Mouse (Mus musculus): ENCODE measurements around the gene C1ql4. TPM values are rescaled to one million over a fixed set of nuclear protein-coding genes. Genes with fewer than 3 reads are reported as not detected.
A peak's percentile ranks its signal among the peaks of the same experiment; 100 is the strongest.
"Not testable (repeated sequence)": the region's sequence is repeated elsewhere in the genome, so short reads cannot be mapped to it uniquely, and the experiment has no call there.

The C1ql4 gene
- polyA plus RNA-seq, 1 experiment from 2014 or later: 0.15 TPM

GRCm38 (mm10) chr15:99049473-99050253, 38.0 kb downstream of the C1ql4 start:
- 34% methylated on average over 13 of the region's 13 CpGs for WGBS
- peak; percentile 65 for DNase-seq (ENCODE audit: low spot score)

GRCm38 (mm10) chr15:99045734-99046133, 41.9 kb downstream of the C1ql4 start:
- H3K4me1 ChIP-seq, H3K27ac ChIP-seq: not testable (repeated sequence)
- WGBS: 91% methylated on average over 6 of the region's 6 CpGs

More at GRCm38 (mm10) chr15:99049473-99050253, 38.0 kb downstream of the C1ql4 start:
- Histone ChIP-seq H3K27me3 (ENCODE audit: low read depth, poor library complexity, severe bottlenecking) (peaks cover 64% of the 10 kb centered on the region), H3K36me3 (no peaks in the 10 kb centered on the region), H3K4me3 (no peak overlapping the region), H3K4me1 (peaks cover 23% of the 10 kb centered on the region), H3K27ac (no peak overlapping the region), H3K9me3 (replicated peaks) (no peaks in the 10 kb centered on the region)

DNA sequence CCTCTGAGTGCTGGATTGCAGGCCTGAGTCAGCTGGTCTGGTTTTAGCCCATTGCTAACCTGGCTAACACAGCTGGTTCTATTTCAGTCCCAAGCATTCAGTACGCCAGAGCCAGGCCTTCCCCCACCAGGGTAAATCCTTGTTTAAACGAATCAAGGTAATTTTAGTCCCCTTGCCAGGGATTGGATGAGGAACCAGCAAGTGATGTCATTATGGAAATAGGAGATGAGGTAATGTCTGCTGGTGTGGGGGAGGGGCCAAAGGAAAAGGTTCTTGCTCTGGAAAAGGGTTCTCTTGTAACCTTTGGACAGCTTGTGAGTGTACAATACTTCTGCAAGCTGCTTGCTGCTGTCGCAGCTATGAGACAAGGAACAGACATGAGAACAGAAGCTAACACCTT, 42.8 kb downstream of the C1ql4 start:
- Histone ChIP-seq H3K36me3 (no peaks in the 10 kb centered on the region), H3K27ac (no peak overlapping the region), H3K27me3 (ENCODE audit: low read depth, poor library complexity, severe bottlenecking) (peaks cover 28% of the 10 kb centered on the region), H3K9me3 (replicated peaks) (no peaks in the 10 kb centered on the region), H3K4me1 (peaks cover 8% of the 10 kb centered on the region; the same call in 1 of the 2 replicates), H3K4me3 (no peak overlapping the region)
- 62% methylated on average over 3 of the region's 3 CpGs for WGBS
- no peak for DNase-seq (ENCODE audit: low spot score)

More at GRCm38 (mm10) chr15:99045734-99046133, 41.9 kb downstream of the C1ql4 start:
- H3K9me3 ChIP-seq (replicated peaks); DNase-seq (ENCODE audit: low spot score); H3K36me3 ChIP-seq; H3K4me3 ChIP-seq: not testable (repeated sequence)
- H3K27me3 ChIP-seq (ENCODE audit: low read depth, poor library complexity, severe bottlenecking): peaks cover 37% of the 10 kb centered on the region

- Histone ChIP-seq H3K27ac (no peak overlapping the region), H3K4me3 (no peak overlapping the region), H3K9me3 (replicated peaks) (no peaks in the 10 kb centered on the region), H3K4me1 (peaks cover 8% of the 10 kb centered on the region; the same call in 1 of the 2 replicates), H3K27me3 (ENCODE audit: low read depth, poor library complexity, severe bottlenecking) (peaks cover 16% of the 10 kb centered on the region; the same call in 1 of the 2 replicates), H3K36me3 (peaks cover 12% of the 10 kb centered on the region)
- 85% methylated on average over 5 of the region's 5 CpGs for WGBS
- DNase-seq (ENCODE audit: low spot score): no peak
These were observed 45.3 kb downstream of the C1ql4 start for GRCm38 (mm10) chr15:99042334-99042733.

DNA sequence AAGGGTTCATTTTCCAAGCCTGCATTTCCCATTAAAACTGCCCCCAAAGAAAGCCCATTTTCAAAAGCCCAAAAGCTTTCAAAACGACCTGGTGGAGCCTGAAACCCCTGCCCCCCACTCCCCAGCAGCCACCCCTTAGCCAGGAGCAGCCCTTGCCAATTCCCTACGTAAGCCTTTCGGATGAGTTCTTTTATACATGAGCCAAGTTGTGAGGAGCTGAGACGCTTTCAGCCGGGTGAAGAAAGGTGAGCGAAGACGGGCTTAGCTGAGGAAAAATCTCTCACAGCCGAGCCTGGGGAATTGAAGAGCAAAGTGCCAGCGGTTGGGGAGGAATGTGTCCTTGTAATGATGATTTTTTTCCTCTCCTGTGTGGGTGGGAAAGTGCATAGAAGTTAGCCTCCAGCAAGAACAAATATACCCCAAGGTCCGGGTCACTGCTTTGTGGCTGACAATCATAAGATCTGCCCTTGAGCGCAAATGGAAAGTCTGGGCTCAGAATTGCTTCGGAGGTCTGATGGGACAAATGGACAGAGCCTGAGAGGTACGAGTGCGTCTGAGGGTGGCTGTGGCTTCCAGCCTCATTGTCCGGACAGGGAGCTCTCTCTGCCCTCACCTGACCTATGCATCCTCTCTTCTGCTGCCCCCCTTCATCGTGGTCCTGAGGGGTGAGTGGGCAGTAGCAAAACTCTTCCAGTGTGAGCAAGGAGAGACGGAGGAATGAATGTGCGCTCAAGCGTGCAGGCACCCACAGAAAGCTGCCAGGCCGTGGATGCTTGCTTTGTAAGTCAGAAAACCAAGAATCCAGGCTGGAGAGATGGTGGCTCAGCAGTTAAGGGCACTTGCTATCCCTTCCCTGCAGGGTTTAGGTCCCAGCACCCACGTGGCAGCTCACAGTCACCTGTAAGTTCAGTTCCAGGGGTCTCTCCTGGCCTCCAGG, 46.4 kb downstream of the C1ql4 start:
- H3K9me3 ChIP-seq (replicated peaks): no peaks in the 10 kb centered on the region
- peaks cover 11% of the 10 kb centered on the region; the same call in 1 of the 2 replicates for H3K27me3 ChIP-seq (ENCODE audit: low read depth, poor library complexity, severe bottlenecking)
- DNase-seq (ENCODE audit: low spot score): no peak
- 72% methylated on average over 21 of the region's 21 CpGs for WGBS
- H3K27ac ChIP-seq: no peak overlapping the region
- H3K4me3 ChIP-seq: no peak overlapping the region
- peaks cover 20% of the 10 kb centered on the region for H3K36me3 ChIP-seq
- H3K4me1 ChIP-seq: peaks cover 8% of the 10 kb centered on the region; the same call in 1 of the 2 replicates

DNA sequence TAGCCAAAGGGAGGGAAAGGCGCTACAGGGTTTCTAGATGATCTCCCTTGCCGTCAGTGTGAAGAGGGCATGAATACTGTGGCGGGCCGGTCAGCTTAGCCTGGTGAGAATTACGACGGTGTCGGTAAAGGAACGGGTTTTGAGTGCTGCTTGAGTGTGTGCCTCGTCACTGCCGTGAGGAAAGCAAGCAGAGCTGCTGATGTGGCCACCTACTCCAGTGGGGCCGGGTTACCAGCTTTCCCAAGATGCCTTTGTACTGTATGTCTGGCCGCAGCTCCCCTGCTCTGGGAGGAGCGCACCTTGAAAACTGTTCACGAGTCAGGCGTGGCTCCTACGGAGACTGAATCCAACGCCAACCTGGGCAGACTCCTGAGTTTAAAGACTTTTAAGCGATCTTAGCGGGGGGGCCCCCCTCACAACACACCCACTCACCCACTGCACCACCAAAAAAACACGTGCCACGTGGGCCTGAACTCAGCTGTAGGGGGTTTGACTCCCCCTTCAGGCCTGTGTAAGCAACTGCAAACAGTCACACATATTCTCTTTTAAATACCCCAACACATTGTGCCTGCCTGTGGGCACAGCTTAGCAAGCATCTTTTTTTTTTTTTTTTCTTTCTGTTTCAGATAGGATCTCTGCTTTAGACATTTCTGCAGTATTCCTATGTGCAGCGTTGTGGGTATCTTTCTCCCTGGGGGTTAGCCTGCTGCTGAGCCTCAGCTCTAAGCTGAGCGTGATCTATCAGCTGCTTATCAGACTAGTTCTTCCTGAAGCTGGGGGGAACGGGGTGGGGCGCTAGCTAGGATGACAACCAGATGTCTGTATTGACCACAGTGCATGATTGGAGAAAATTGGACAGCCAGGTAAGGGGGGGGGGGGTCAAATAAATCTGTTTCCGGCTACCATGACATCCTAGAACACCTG, 47.4 kb downstream of the C1ql4 start:
- no peak overlapping the region for H3K27ac ChIP-seq

GRCm38 (mm10) chr15:99039306-99039705, 48.3 kb downstream of the C1ql4 start:
- DNase-seq (ENCODE audit: low spot score): no peak
- Histone ChIP-seq H3K27ac (no peak overlapping the region), H3K4me3 (no peak overlapping the region), H3K27me3 (ENCODE audit: low read depth, poor library complexity, severe bottlenecking) (peaks cover 11% of the 10 kb centered on the region; the same call in 1 of the 2 replicates), H3K9me3 (replicated peaks) (no peaks in the 10 kb centered on the region), H3K4me1 (0 out of 2 replicates have a peak, but pooled peaks cover 2% of the 10 kb centered on the region), H3K36me3 (peaks cover 38% of the 10 kb centered on the region)
- 90% methylated on average over 4 of the region's 4 CpGs for WGBS

More for the DNA sequence above, 47.4 kb downstream of the C1ql4 start:
- DNase-seq (ENCODE audit: low spot score): no peak
- H3K4me3 ChIP-seq: no peak overlapping the region
- WGBS: 70% methylated on average over 26 of the region's 26 CpGs
- peaks cover 11% of the 10 kb centered on the region; the same call in 1 of the 2 replicates for H3K27me3 ChIP-seq (ENCODE audit: low read depth, poor library complexity, severe bottlenecking)
- H3K4me1 ChIP-seq: peaks cover 8% of the 10 kb centered on the region; the same call in 1 of the 2 replicates
- peaks cover 29% of the 10 kb centered on the region for H3K36me3 ChIP-seq
- no peaks in the 10 kb centered on the region for H3K9me3 ChIP-seq (replicated peaks)

- Histone ChIP-seq H3K27me3 (ENCODE audit: low read depth, poor library complexity, severe bottlenecking) (peaks cover 11% of the 10 kb centered on the region; the same call in 1 of the 2 replicates), H3K4me3 (no peak overlapping the region), H3K27ac (no peak overlapping the region), H3K9me3 (replicated peaks) (no peaks in the 10 kb centered on the region), H3K36me3 (peaks cover 40% of the 10 kb centered on the region), H3K4me1 (0 out of 2 replicates have a peak, but pooled peaks cover 2% of the 10 kb centered on the region)
- no peak for DNase-seq (ENCODE audit: low spot score)
- 91% methylated on average over 5 of the region's 5 CpGs for WGBS
These were observed 48.8 kb downstream of the C1ql4 start for GRCm38 (mm10) chr15:99038797-99039196.

- 85% methylated on average over 1 of the region's 1 CpGs for WGBS
- Histone ChIP-seq H3K4me3 (no peak overlapping the region), H3K27ac (no peak overlapping the region), H3K27me3 (ENCODE audit: low read depth, poor library complexity, severe bottlenecking) (peaks cover 11% of the 10 kb centered on the region; the same call in 1 of the 2 replicates), H3K4me1 (peaks cover 4% of the 10 kb centered on the region; the same call in 1 of the 2 replicates), H3K36me3 (peaks cover 47% of the 10 kb centered on the region), H3K9me3 (replicated peaks) (no peaks in the 10 kb centered on the region)
- no peak for DNase-seq (ENCODE audit: low spot score)
These were observed 49.6 kb downstream of the C1ql4 start for GRCm38 (mm10) chr15:99038025-99038424.

- H3K4me1 ChIP-seq: peaks cover 19% of the 10 kb centered on the region
- 95% methylated on average over 8 of the region's 8 CpGs for WGBS
- no peaks in the 10 kb centered on the region for H3K27me3 ChIP-seq (ENCODE audit: low read depth, poor library complexity, severe bottlenecking)
- no peak overlapping the region for H3K27ac ChIP-seq
- H3K4me3 ChIP-seq: no peak overlapping the region
- DNase-seq (ENCODE audit: low spot score): no peak
- H3K36me3 ChIP-seq: peaks cover 51% of the 10 kb centered on the region
- no peaks in the 10 kb centered on the region for H3K9me3 ChIP-seq (replicated peaks)
These were observed 51.2 kb downstream of the C1ql4 start for GRCm38 (mm10) chr15:99036249-99036905.

DNA sequence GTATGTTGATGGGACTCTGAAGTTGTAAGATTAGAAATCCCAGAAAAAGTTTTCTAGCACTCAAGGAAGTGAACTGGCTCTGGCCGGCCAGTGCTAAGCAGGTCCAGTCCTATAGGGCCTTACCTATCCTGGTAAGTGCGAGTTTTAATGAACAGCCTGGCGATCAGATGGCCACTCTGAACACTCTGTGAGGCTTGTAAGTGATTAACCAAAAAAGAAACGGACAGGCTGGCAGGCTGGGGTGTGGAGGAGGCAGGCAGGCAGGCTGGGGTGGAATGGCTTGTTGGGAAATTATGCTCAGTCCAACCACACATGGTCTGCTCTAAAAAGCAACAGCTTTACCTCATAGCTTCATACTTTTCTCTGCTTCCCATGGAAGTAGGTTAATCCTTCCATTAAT, 52.2 kb downstream of the C1ql4 start:
- peaks cover 26% of the 10 kb centered on the region for H3K4me1 ChIP-seq
- H3K27me3 ChIP-seq (ENCODE audit: low read depth, poor library complexity, severe bottlenecking): no peaks in the 10 kb centered on the region
- WGBS: 86% methylated on average over 4 of the region's 4 CpGs
- DNase-seq (ENCODE audit: low spot score): no peak
- peaks cover 51% of the 10 kb centered on the region for H3K36me3 ChIP-seq
- no peak overlapping the region for H3K4me3 ChIP-seq
- no peaks in the 10 kb centered on the region for H3K9me3 ChIP-seq (replicated peaks)
- H3K27ac ChIP-seq: no peak overlapping the region
